Comparison of ENCODE assay signal across 9 mouse cellular contexts in the genomic region with DNA sequence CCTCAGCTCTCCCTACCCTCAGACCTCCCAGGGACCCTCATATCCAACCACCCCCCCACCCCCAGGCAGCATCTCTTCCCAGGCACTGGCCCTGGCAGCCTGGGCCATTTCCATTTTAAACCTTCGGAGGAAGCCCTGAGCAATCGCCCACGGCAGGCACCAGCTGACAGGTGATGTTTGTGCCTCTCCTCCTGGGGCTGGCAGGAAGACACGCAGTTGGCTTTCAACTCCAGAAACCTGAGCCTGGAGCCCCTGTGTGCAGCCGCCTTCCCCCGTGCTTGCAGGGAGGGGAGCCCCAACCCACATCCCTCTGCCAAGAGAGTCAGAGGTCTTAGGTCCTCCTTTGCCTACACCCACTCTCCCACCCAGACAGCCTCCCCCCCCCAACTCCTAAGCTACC. TPM values are rescaled to one million over a fixed set of nuclear protein-coding genes. Genes with fewer than 3 reads are reported as not detected.
DNase-seq lines count a peak whose midpoint lies in the region; ATAC-seq lines count a peak whose summit lies in the region.
"Had no signal": no experiment of that assay in that cellular context is flagged by ENCODE, and none has a peak within 500 bp of the region (broad histone marks: within the 10 kb centered on the region; RNA-seq: fewer than 3 reads in every experiment).

No protein-coding gene starts in this region.

- no peak overlapping the region for H3K27ac ChIP-seq in heart, embryonic 16.5 days (ENCODE audit: low read length)
- H3K27ac ChIP-seq in hindbrain, embryonic 15.5 days (replicated peaks): no peak overlapping the region
- H3K27ac ChIP-seq in neural tube, embryonic 15.5 days (replicated peaks): no peak overlapping the region

- H3K4me2 ChIP-seq in heart, embryonic 16.5 days (ENCODE audit: low read depth, low read length): peak overlapping the region; percentile 100
- H3K4me2 ChIP-seq in hindbrain, embryonic 15.5 days: peak overlapping the region; percentile 91
- peak overlapping the region; percentile 92 for H3K4me2 ChIP-seq in neural tube, embryonic 15.5 days

- no peaks in the 10 kb centered on the region for H3K36me3 ChIP-seq in heart, embryonic 16.5 days (ENCODE audit: control insufficient read depth, insufficient read depth)
- H3K36me3 ChIP-seq in hindbrain, embryonic 15.5 days: no peaks in the 10 kb centered on the region
- no peaks in the 10 kb centered on the region for H3K36me3 ChIP-seq in neural tube, embryonic 15.5 days

- peaks cover 31% of the 10 kb centered on the region for H3K27me3 ChIP-seq in heart, embryonic 16.5 days (ENCODE audit: control insufficient read depth, insufficient read depth, low read length)
- H3K27me3 ChIP-seq in hindbrain, embryonic 15.5 days: peaks cover 13% of the 10 kb centered on the region; the same call in 1 of the 2 replicates
- H3K27me3 ChIP-seq in neural tube, embryonic 15.5 days (replicated peaks): peaks cover 41% of the 10 kb centered on the region

- no peaks in the 10 kb centered on the region for H3K9me3 ChIP-seq in heart, embryonic 16.5 days (replicated peaks; ENCODE audit: control insufficient read depth, low read length)
- no peaks in the 10 kb centered on the region for H3K9me3 ChIP-seq in hindbrain, embryonic 15.5 days
- H3K9me3 ChIP-seq in neural tube, embryonic 15.5 days (replicated peaks): no peaks in the 10 kb centered on the region

- H3K9ac ChIP-seq in heart, embryonic 16.5 days (ENCODE audit: low read length): no peak overlapping the region; the same call in 1 of the 2 replicates
- peak overlapping the region; percentile 69; the same call in 1 of the 2 replicates for H3K9ac ChIP-seq in hindbrain, embryonic 15.5 days
- peak overlapping the region; percentile 72 for H3K9ac ChIP-seq in neural tube, embryonic 15.5 days (replicated peaks)

- 22% methylated on average over 6 of the region's 6 CpGs for WGBS in heart, embryonic 16.5 days
- WGBS in hindbrain, embryonic 15.5 days: 6% methylated on average over 6 of the region's 6 CpGs
- 9% methylated on average over 6 of the region's 6 CpGs for WGBS in neural tube, embryonic 15.5 days

- no peak overlapping the region for H3K4me3 ChIP-seq in heart, embryonic 16.5 days (ENCODE audit: low read length)
- peak overlapping the region; percentile 66 for H3K4me3 ChIP-seq in hindbrain, embryonic 15.5 days
- H3K4me3 ChIP-seq in neural tube, embryonic 15.5 days (replicated peaks): peak overlapping the region; percentile 72

- peaks cover 22% of the 10 kb centered on the region for H3K4me1 ChIP-seq in heart, embryonic 16.5 days (ENCODE audit: control insufficient read depth, insufficient read depth, low read length)
- H3K4me1 ChIP-seq in hindbrain, embryonic 15.5 days (replicated peaks): peaks cover 43% of the 10 kb centered on the region
- peaks cover 62% of the 10 kb centered on the region for H3K4me1 ChIP-seq in neural tube, embryonic 15.5 days

- no peak for ATAC-seq in heart, embryonic 16.5 days (replicated peaks; ENCODE audit: extremely low read depth, insufficient read depth, low FRiP score)
- no peak for ATAC-seq in hindbrain, embryonic 15.5 days (ENCODE audit: low FRiP score, low read depth)
- ATAC-seq in neural tube, embryonic 15.5 days (ENCODE audit: low FRiP score): no peak

- DNase-seq in heart, adult 18-20 months: no peak
- DNase-seq in cerebellum, postnatal 36 days: peak; percentile 55 to 57
- no peak for DNase-seq in adrenal gland, postnatal 25 days
- DNase-seq in adrenal gland, postnatal 14 days: no peak
- DNase-seq in urinary bladder, postnatal 25 days (ENCODE audit: low spot score): no peak

RNA-seq across cellular contexts. Expression of a gene that starts 41.9 kb away (rescaled TPM):
- 140 and 141 TPM in 2 replicates for polyA plus RNA-seq in heart, embryonic 16.5 days (2015; fragmentation: Nextera tagmentation; extraction: Ambion mirVana)
- 10 to 100 TPM; 73.8 to 78.7 TPM for total RNA-seq in heart, adult 18-20 months (2021)
- 233 and 239 TPM in 2 replicates for polyA plus RNA-seq in hindbrain, embryonic 15.5 days (2015; fragmentation: Nextera tagmentation; extraction: Ambion mirVana)
- polyA plus RNA-seq in neural tube, embryonic 15.5 days (2015; fragmentation: Nextera tagmentation; extraction: Ambion mirVana): 226 and 235 TPM in 2 replicates
- total RNA-seq in adrenal gland, postnatal 25 days (2021): 102 and 132 TPM in 2 replicates
- total RNA-seq in adrenal gland, postnatal 14 days (2021): 103 and 124 TPM in 2 replicates

RNA-seq across cellular contexts. Expression of a gene that starts 53.2 kb away (rescaled TPM):
- polyA plus RNA-seq in heart, embryonic 16.5 days (2015; fragmentation: Nextera tagmentation; extraction: Ambion mirVana): 1,892 and 2,285 TPM in 2 replicates
- total RNA-seq in heart, adult 18-20 months (2021): 100 to 1,000 TPM; 344 to 429 TPM
- polyA plus RNA-seq in hindbrain, embryonic 15.5 days (2015; fragmentation: Nextera tagmentation; extraction: Ambion mirVana): 1,050 and 1,125 TPM in 2 replicates
- polyA plus RNA-seq in neural tube, embryonic 15.5 days (2015; fragmentation: Nextera tagmentation; extraction: Ambion mirVana): 1,209 and 1,254 TPM in 2 replicates
- 781 and 926 TPM in 2 replicates for total RNA-seq in adrenal gland, postnatal 25 days (2021)
- 1,334 and 1,491 TPM in 2 replicates for total RNA-seq in adrenal gland, postnatal 14 days (2021)

RNA-seq across cellular contexts. Expression of a gene that starts 58.7 kb away (rescaled TPM):
- 1.6 and 1.9 TPM in 2 replicates for polyA plus RNA-seq in heart, embryonic 16.5 days (2015; fragmentation: Nextera tagmentation; extraction: Ambion mirVana)
- 1 to 10 TPM in 1 of 2 experiments, under 1 TPM in 1; 0.82 to 1.4 TPM for total RNA-seq in heart, adult 18-20 months (2021)
- polyA plus RNA-seq in hindbrain, embryonic 15.5 days (2015; fragmentation: Nextera tagmentation; extraction: Ambion mirVana): 9.8 and 11.1 TPM in 2 replicates
- 10.5 and 10.9 TPM in 2 replicates for polyA plus RNA-seq in neural tube, embryonic 15.5 days (2015; fragmentation: Nextera tagmentation; extraction: Ambion mirVana)
- 1.6 and 2.0 TPM in 2 replicates for total RNA-seq in adrenal gland, postnatal 25 days (2021)
- 1.2 and 1.5 TPM in 2 replicates for total RNA-seq in adrenal gland, postnatal 14 days (2021)
- total RNA-seq: MEL had no signal

Comparison
In these comparisons a context has a peak if more than half of its experiments do, and no peak if none do; other contexts are left out.
1. DNase-seq: peak in cerebellum, postnatal 36 days (2 of 2); none in heart, adult 18-20 months (0 of 2), adrenal gland, postnatal 25 days (single experiment), adrenal gland, postnatal 14 days (single experiment) and urinary bladder, postnatal 25 days (single experiment).
2. Peak in every context shown above with its lines, with median percentiles within 50 percentile points of each other: H3K4me2 ChIP-seq.